Mouse (Mus musculus) midbrain, embryonic 13.5 days (tissue): ENCODE data around the gene S100a5. TPM values are rescaled to one million over a fixed set of nuclear protein-coding genes. Genes with fewer than 3 reads are reported as not detected.

Experiments
- ATAC-seq: fragments of 200-750 bp; cut with Nextera tagmentation; 2 replicates; pipeline ENCODE4 v1.8.0; 2017; ENCODE audit warnings: mild to moderate bottlenecking, moderate TSS enrichment, moderate library complexity
- H3K27ac ChIP-seq: fragments of 300-500 bp; sonication (generic); 2 replicates; pipeline ENCODE4 v1.5.1; 2015; ENCODE audit warnings: inconsistent platforms, mild to moderate bottlenecking, moderate library complexity
- H3K27me3 ChIP-seq: fragments of 300-500 bp; sonication (generic); 2 replicates; pipeline ENCODE4 v1.6.1; 2015; ENCODE audit warnings: mild to moderate bottlenecking, inconsistent platforms
- H3K36me3 ChIP-seq: fragments of 300-500 bp; sonication (generic); 2 replicates; pipeline ENCODE4 v1.6.1; 2015; ENCODE audit warnings: mild to moderate bottlenecking, inconsistent platforms
- H3K4me1 ChIP-seq: fragments of 300-500 bp; sonication (generic); replicated peaks from 2 replicates; pipeline ENCODE4 v1.6.1; 2015; ENCODE audit warnings: inconsistent platforms
- H3K4me2 ChIP-seq: fragments of 300-500 bp; sonication (generic); replicated peaks from 2 replicates; pipeline ENCODE4 v1.6.1; 2015; ENCODE audit warnings: moderate library complexity, mild to moderate bottlenecking, inconsistent platforms
- H3K4me3 ChIP-seq: fragments of 300-500 bp; sonication (generic); replicated peaks from 2 replicates; pipeline ENCODE4 v1.5.1; 2015; ENCODE audit warnings: mild to moderate bottlenecking, inconsistent platforms
- H3K9ac ChIP-seq: fragments of 300-500 bp; sonication (generic); replicated peaks from 2 replicates; pipeline ENCODE4 v1.6.1; 2015; ENCODE audit warnings: mild to moderate bottlenecking, inconsistent platforms
- H3K9me3 ChIP-seq: fragments of 300-500 bp; sonication (generic); 2 replicates; pipeline ENCODE4 v1.6.1; 2016; ENCODE audit warnings: mild to moderate bottlenecking, inconsistent platforms
- WGBS: fragments of 180-500 bp; shearing (Covaris S2); methylation state at CpG from one replicate; pipeline ENCODE4 v1.1.7; 2015; 5-methylcytosine and 5-hydroxymethylcytosine counted together
- polyA plus RNA-seq: library from polyadenylated mRNA; unstranded; fragments of >200 nt; fragmentation: Nextera tagmentation; extraction: Ambion mirVana; gene quantifications from 2 replicates; pipeline ENCODE4 v1.2.1, GENCODE M21; 2015

The S100a5 gene
- polyA plus RNA-seq, 1 experiment from 2014 or later: not detected

DNA sequence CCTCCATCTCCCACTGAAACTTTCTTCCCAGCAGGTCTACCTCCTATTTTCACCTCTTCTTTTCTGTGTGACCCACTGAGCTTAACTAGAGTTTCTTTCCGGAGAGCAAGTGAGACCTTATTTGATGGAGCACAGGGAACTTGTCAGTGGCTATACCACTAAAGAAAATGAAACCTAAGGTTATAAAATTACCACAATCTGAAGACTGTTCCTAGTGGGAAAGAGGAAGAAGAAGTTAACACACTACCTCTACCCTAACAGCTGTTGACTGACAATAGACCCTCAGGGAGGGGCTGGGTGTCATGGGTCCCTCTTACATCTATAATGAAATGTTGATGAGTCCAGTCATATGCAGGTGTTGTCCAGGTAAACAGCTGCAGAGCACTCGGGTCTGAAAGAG is 23.7 kb downstream of the S100a5 start:
- no peak for ATAC-seq
- H3K4me3 ChIP-seq: no peak overlapping the region
- no peaks in the 10 kb centered on the region for H3K36me3 ChIP-seq
- H3K9ac ChIP-seq: no peak overlapping the region
- no peak overlapping the region for H3K27ac ChIP-seq
- no peaks in the 10 kb centered on the region for H3K4me1 ChIP-seq
- H3K9me3 ChIP-seq: no peaks in the 10 kb centered on the region
- no peak overlapping the region for H3K4me2 ChIP-seq
- 73% methylated on average over 2 of the region's 2 CpGs for WGBS
- H3K27me3 ChIP-seq: no peaks in the 10 kb centered on the region

GRCm38 (mm10) chr3:90638511-90639275 is 30.4 kb downstream of the S100a5 start:
- no peaks in the 10 kb centered on the region for H3K9me3 ChIP-seq
- no peak for ATAC-seq
- no peak overlapping the region for H3K4me2 ChIP-seq
- no peaks in the 10 kb centered on the region for H3K27me3 ChIP-seq
- H3K4me3 ChIP-seq: no peak overlapping the region
- H3K4me1 ChIP-seq: no peaks in the 10 kb centered on the region
- no peaks in the 10 kb centered on the region for H3K36me3 ChIP-seq
- H3K9ac ChIP-seq: no peak overlapping the region
- H3K27ac ChIP-seq: no peak overlapping the region
- WGBS: 64% methylated on average over 1 of the region's 1 CpGs

GRCm38 (mm10) chr3:90639511-90640154 is 31.3 kb downstream of the S100a5 start:
- Histone ChIP-seq H3K4me1 (no peaks in the 10 kb centered on the region), H3K4me2 (no peak overlapping the region), H3K36me3 (no peaks in the 10 kb centered on the region), H3K9ac (no peak overlapping the region), H3K27ac (no peak overlapping the region), H3K27me3 (no peaks in the 10 kb centered on the region), H3K4me3 (no peak overlapping the region), H3K9me3 (no peaks in the 10 kb centered on the region)
- no peak for ATAC-seq
- 53% methylated on average over 7 of the region's 7 CpGs for WGBS

- Histone ChIP-seq H3K36me3 (no peaks in the 10 kb centered on the region), H3K27me3 (no peaks in the 10 kb centered on the region), H3K9me3 (no peaks in the 10 kb centered on the region), H3K4me3 (no peak overlapping the region), H3K4me1 (no peaks in the 10 kb centered on the region), H3K4me2 (no peak overlapping the region), H3K9ac (no peak overlapping the region), H3K27ac (no peak overlapping the region)
- 87% methylated on average over 7 of the region's 7 CpGs for WGBS
- no peak for ATAC-seq
Observed at GRCm38 (mm10) chr3:90640981-90641380, 32.7 kb downstream of the S100a5 start.

DNA sequence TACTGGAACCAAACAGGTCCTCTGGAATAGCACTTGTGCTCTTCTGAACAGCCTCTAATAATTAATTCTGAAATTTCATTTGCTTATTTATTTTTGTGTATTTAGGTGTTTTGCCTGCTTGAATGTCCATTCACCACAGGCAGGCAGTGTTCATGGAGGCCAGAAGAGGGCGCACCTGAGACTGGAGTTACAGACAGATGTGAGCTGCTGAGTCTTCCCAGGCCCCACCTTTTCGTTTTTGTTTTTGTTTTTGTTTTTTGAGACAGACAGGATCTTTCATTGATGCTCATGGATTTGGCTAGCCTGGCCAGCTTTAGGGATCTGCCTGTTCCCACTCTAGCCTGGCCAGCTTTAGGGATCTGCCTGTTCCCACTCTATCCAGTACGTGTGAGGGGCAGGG is 35.9 kb downstream of the S100a5 start:
- Histone ChIP-seq H3K27me3 (no peaks in the 10 kb centered on the region), H3K4me2 (no peak overlapping the region), H3K36me3 (no peaks in the 10 kb centered on the region), H3K27ac (no peak overlapping the region), H3K4me3 (no peak overlapping the region), H3K9me3 (no peaks in the 10 kb centered on the region), H3K4me1 (no peaks in the 10 kb centered on the region), H3K9ac (no peak overlapping the region)
- no peak for ATAC-seq
- WGBS: 54% methylated on average over 3 of the region's 3 CpGs

DNA sequence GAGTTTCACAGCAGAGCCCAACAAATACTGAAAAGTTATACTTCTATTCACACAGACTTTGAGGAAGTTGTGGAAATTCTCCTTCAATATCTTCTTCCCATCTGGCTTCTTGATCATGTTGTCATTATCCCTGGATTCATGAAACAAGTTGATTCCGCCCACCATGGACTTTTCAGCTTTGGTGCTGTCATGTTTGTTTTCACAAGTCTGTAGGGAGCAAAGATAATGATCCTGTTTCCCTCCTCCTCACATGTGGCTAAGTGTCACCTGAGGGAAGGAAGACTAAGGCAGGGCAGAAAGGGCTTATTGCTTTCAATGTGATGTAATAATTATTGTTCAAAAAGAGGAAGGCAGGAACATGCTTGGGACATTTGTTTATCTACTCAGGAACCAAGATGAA is 39.0 kb downstream of the S100a5 start:
- no peaks in the 10 kb centered on the region for H3K27me3 ChIP-seq
- no peaks in the 10 kb centered on the region for H3K36me3 ChIP-seq
- no peak overlapping the region for H3K9ac ChIP-seq
- H3K4me2 ChIP-seq: no peak overlapping the region
- H3K9me3 ChIP-seq: no peaks in the 10 kb centered on the region
- H3K4me3 ChIP-seq: no peak overlapping the region
- ATAC-seq: no peak
- no peaks in the 10 kb centered on the region for H3K4me1 ChIP-seq
- 84% methylated on average over 1 of the region's 1 CpGs for WGBS
- H3K27ac ChIP-seq: no peak overlapping the region

- no peaks in the 10 kb centered on the region for H3K4me1 ChIP-seq
- H3K4me2 ChIP-seq: no peak overlapping the region
- no peak overlapping the region for H3K4me3 ChIP-seq
- no peak overlapping the region for H3K27ac ChIP-seq
- no peaks in the 10 kb centered on the region for H3K27me3 ChIP-seq
- no peak for ATAC-seq
- no peak overlapping the region for H3K9ac ChIP-seq
- no peaks in the 10 kb centered on the region for H3K9me3 ChIP-seq
- no peaks in the 10 kb centered on the region for H3K36me3 ChIP-seq
Observed at GRCm38 (mm10) chr3:90648981-90649380, 40.7 kb downstream of the S100a5 start.

GRCm38 (mm10) chr3:90649832-90650231 is 41.5 kb downstream of the S100a5 start:
- H3K4me3 ChIP-seq: no peak overlapping the region
- no peaks in the 10 kb centered on the region for H3K27me3 ChIP-seq
- no peaks in the 10 kb centered on the region for H3K4me1 ChIP-seq
- 94% methylated on average over 2 of the region's 2 CpGs for WGBS
- no peak overlapping the region for H3K9ac ChIP-seq
- H3K27ac ChIP-seq: no peak overlapping the region
- H3K4me2 ChIP-seq: no peak overlapping the region
- H3K9me3 ChIP-seq: no peaks in the 10 kb centered on the region
- no peak for ATAC-seq
- no peaks in the 10 kb centered on the region for H3K36me3 ChIP-seq

GRCm38 (mm10) chr3:90652878-90653508 is 44.7 kb downstream of the S100a5 start:
- no peak overlapping the region for H3K27ac ChIP-seq

DNA sequence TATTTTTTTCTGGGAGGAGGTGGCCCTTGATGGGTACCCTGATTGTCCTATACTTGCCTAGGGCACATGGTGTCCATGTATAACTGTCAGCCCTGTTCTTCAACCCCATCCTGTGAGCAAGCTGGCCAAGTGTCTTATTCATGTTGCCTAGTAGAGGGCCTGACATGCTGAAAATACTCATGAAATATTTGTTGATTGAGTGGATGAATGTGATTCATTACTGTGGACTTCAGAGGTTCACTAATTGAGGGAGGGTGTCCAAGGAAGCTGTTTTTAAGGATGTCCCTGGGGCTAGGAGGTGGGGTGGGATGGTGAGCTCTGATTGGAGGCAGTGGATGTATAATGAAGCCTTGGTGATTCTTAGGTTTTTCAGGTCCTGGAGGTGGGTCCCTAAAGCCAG is 45.4 kb downstream of the S100a5 start, which contains the start of gene S100a7a:
Gene S100a7a, plus strand, starts transcription at position 301 of the 400 bp plus-strand sequence.
- Histone ChIP-seq H3K4me1 (no peaks in the 10 kb centered on the region), H3K27me3 (no peaks in the 10 kb centered on the region), H3K9me3 (no peaks in the 10 kb centered on the region), H3K36me3 (no peaks in the 10 kb centered on the region), H3K4me3 (no peak within 1 kb of the TSS), H3K9ac (no peak within 1 kb of the TSS), H3K27ac (no peak within 1 kb of the TSS), H3K4me2 (no peak within 1 kb of the TSS)
- ATAC-seq: no peak

More at GRCm38 (mm10) chr3:90652878-90653508, 44.7 kb downstream of the S100a5 start:
- H3K36me3 ChIP-seq: no peaks in the 10 kb centered on the region
- WGBS: 39% methylated on average over 5 of the region's 5 CpGs
- peak; percentile 90 for ATAC-seq
- H3K4me1 ChIP-seq: no peaks in the 10 kb centered on the region
- H3K4me2 ChIP-seq: no peak overlapping the region
- no peak overlapping the region for H3K9ac ChIP-seq
- no peaks in the 10 kb centered on the region for H3K27me3 ChIP-seq
- no peaks in the 10 kb centered on the region for H3K9me3 ChIP-seq
- H3K4me3 ChIP-seq: no peak overlapping the region

DNA sequence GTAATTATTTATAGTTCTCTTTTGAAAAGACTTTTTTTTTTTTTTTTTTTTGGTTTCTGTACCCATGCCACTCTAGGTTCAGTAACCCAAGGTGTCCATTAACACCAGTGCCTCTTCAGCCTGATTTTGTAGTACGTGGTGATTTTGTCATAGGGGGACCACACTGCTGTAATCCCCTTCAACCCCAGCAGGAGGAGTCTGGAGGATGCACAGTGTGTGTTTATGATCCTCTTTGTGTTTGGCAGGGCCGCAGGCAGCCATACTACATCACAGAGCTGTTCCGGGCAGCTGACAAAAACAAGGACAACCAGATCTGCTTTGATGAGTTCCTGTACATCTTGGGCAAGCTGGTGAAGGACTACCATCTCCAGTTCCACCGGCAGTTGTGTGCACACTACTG is 49.1 kb downstream of the S100a5 start:
- no peaks in the 10 kb centered on the region for H3K27me3 ChIP-seq
- ATAC-seq: no peak
- H3K4me3 ChIP-seq: no peak overlapping the region
- no peak overlapping the region for H3K27ac ChIP-seq
- H3K4me2 ChIP-seq: no peak overlapping the region
- no peaks in the 10 kb centered on the region for H3K4me1 ChIP-seq
- 76% methylated on average over 4 of the region's 4 CpGs for WGBS
- H3K36me3 ChIP-seq: no peaks in the 10 kb centered on the region
- no peak overlapping the region for H3K9ac ChIP-seq
- H3K9me3 ChIP-seq: no peaks in the 10 kb centered on the region

DNA sequence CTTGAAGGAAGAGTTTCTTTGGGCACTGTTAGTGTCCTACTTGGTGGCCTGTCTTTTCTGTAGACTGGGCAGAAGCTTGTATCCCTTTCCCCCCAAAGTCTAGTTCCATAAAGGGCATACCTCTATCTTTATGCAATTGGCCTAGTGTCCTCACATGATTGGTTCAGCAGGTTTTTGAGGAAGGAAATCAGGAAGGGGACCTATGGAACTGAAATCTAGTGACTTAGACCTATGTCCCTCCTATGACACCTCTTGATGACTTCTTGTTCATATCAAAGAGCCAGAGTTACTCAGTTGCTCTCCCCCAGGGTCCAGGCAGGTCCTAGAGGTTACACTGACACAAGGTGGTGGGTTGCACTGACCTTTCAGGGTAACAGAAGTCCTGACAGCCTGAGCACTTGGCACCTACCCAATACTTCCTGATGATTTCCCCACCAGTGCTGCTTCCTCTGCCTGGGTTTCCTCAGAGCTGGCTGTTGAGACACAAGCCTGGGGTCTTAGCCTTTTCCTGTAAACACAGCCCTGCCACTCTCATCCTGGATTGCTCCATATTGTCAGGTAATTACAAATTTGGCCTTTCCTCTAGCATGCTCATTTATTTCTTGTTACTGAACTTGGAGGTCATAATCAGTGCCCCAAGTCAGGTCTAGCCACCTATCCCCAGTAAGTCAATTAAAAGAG is 51.2 kb downstream of the S100a5 start:
- Histone ChIP-seq H3K9ac (no peak overlapping the region), H3K9me3 (no peaks in the 10 kb centered on the region), H3K4me1 (no peaks in the 10 kb centered on the region), H3K27ac (no peak overlapping the region), H3K4me3 (no peak overlapping the region), H3K36me3 (no peaks in the 10 kb centered on the region), H3K27me3 (no peaks in the 10 kb centered on the region), H3K4me2 (no peak overlapping the region)
- ATAC-seq: no peak
